Mouse (Mus musculus) cortical plate, adult 2 months (tissue): ENCODE results near the gene Nfib.

Experiments
- CTCF ChIP-seq: fragments of 200-500 bp; IDR thresholded peaks from 2 replicates; pipeline ENCODE4 v1.5.1; 2011; ENCODE audit warnings: mild to moderate bottlenecking, control low read depth, low read length; ENCODE audit not compliant: insufficient read depth; ENCODE audit errors: extremely low read depth
- POLR2A ChIP-seq: fragments of 200-500 bp; IDR thresholded peaks from 2 replicates; pipeline ENCODE4 v1.6.1; 2011; ENCODE audit warnings: mild to moderate bottlenecking, low read length, control low read depth; ENCODE audit not compliant: insufficient read depth; ENCODE audit errors: extremely low read depth

DNA sequence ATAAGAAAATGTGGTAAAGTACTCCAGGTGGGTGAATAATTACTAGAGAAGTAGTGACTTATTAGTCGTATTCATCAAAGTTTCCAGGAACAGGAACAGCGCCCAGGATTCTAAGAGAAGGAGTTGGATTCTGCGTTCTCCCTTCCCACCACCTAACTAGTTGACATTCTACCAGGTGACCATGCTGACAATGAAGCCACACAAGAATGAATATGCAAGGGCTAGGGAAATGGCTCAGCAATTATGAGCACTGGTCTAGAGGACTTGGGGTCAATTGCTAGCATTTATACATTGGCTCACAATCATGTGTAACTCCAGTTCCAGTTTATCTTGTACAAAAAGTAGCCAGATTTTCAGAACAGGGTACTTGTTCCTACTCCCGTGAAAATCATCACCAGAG is 334.1 kb downstream of the Nfib start:
- TF ChIP-seq CTCF (no peak), POLR2A (no peak)
